Mouse (Mus musculus) myocyte (in vitro differentiated cells): ENCODE results near the gene Gm28230. TPM values are rescaled to one million over a fixed set of nuclear protein-coding genes. Genes with fewer than 3 reads are reported as not detected.

Experiments
- H3K27me3 ChIP-seq: one replicate; pipeline ENCODE4 v1.6.1; 2011; ENCODE audit not compliant: control insufficient read depth, insufficient read depth, insufficient read length
- H3K36me3 ChIP-seq: one replicate; pipeline ENCODE4 v1.6.1; 2011; ENCODE audit not compliant: control insufficient read depth, insufficient read depth
- H3K4me2 ChIP-seq: one replicate; pipeline ENCODE4 v1.6.1; 2011; ENCODE audit warnings: low read depth, control low read depth
- H3K4me3 ChIP-seq: one replicate; pipeline ENCODE4 v1.5.1; 2011; ENCODE audit warnings: mild to moderate bottlenecking, control low read depth, moderate library complexity
- H3K79me2 ChIP-seq: one replicate; pipeline ENCODE4 v1.6.1; 2011; ENCODE audit not compliant: control insufficient read depth, insufficient read depth
- H3ac ChIP-seq: one replicate; pipeline ENCODE4 v1.6.1; 2011; ENCODE audit not compliant: control insufficient read depth, insufficient read length
- CEBPB ChIP-seq: IDR thresholded peaks from 2 replicates; pipeline ENCODE4 v1.6.1; 2011; ENCODE audit warnings: mild to moderate bottlenecking, moderate library complexity; ENCODE audit not compliant: poor library complexity, insufficient read depth, severe bottlenecking
- E2F4 ChIP-seq: IDR thresholded peaks from one replicate; pipeline ENCODE4 v1.6.1; 2011; ENCODE audit warnings: mild to moderate bottlenecking, control low read depth, moderate library complexity; ENCODE audit not compliant: insufficient read depth
- MAX ChIP-seq: IDR thresholded peaks from one replicate; pipeline ENCODE4 v1.6.1; 2011; ENCODE audit warnings: low read depth, mild to moderate bottlenecking, control low read depth
- MYOD1 ChIP-seq, 3 experiments: IDR thresholded peaks; one replicate each; pipeline ENCODE4 v1.6.1; 2011; ENCODE audit warnings: control low read depth in 2 of 3, low read depth in 2 of 3, mild to moderate bottlenecking in 2 of 3, moderate library complexity in 1 of 3; ENCODE audit not compliant: insufficient read length in 2 of 3, control insufficient read depth in 1 of 3
- MYOG ChIP-seq, 3 experiments: IDR thresholded peaks; one replicate each; pipeline ENCODE4 v1.6.1; 2011; ENCODE audit warnings: control low read depth in 2 of 3, low read depth in 2 of 3, mild to moderate bottlenecking in 2 of 3; ENCODE audit not compliant: insufficient read length in 2 of 3, control insufficient read depth in 1 of 3, insufficient read depth in 1 of 3
- POLR2A ChIP-seq: IDR thresholded peaks from one replicate; pipeline ENCODE4 v1.6.1; 2011; ENCODE audit warnings: low read depth, mild to moderate bottlenecking, control low read depth, moderate library complexity; ENCODE audit not compliant: insufficient read length
- POLR2AphosphoS2 ChIP-seq: IDR thresholded peaks from one replicate; pipeline ENCODE4 v1.6.1; 2011; ENCODE audit warnings: low read depth, control low read depth; ENCODE audit not compliant: insufficient read length
- REST ChIP-seq: IDR thresholded peaks from one replicate; pipeline ENCODE4 v1.6.1; 2011; ENCODE audit warnings: mild to moderate bottlenecking, control low read depth, moderate library complexity; ENCODE audit not compliant: insufficient read depth, insufficient read length
- SRF ChIP-seq: IDR thresholded peaks from one replicate; pipeline ENCODE4 v1.6.1; 2011; ENCODE audit warnings: low read depth; ENCODE audit not compliant: control insufficient read depth, insufficient read length
- TCF12 ChIP-seq: IDR thresholded peaks from one replicate; pipeline ENCODE4 v1.6.1; 2011; ENCODE audit warnings: mild to moderate bottlenecking, control low read depth; ENCODE audit not compliant: poor library complexity, insufficient read depth, severe bottlenecking
- TCF3 ChIP-seq: IDR thresholded peaks from one replicate; pipeline ENCODE4 v1.6.1; 2011; ENCODE audit warnings: low read depth, control low read depth; ENCODE audit not compliant: insufficient read length
- USF1 ChIP-seq: IDR thresholded peaks from one replicate; pipeline ENCODE4 v1.6.1; 2011; ENCODE audit warnings: low read depth, mild to moderate bottlenecking, control low read depth, moderate library complexity
- polyA plus RNA-seq: library from polyadenylated mRNA; unstranded; fragments of >200 nt; fragmentation: generic; extraction: Trizol; gene quantifications from one replicate; pipeline ENCODE4 v1.2.1, GENCODE M21; 2012; ENCODE audit warnings: missing spikeins

Gene Gm28230
- polyA plus RNA-seq, 1 experiment = not detected

GRCm38 (mm10) chr2:74709465-74710419 is 16.8 kb upstream of the Gm28230 start:
- TF ChIP-seq E2F4 = no peak
- Histone ChIP-seq H3ac (no peak overlapping the region), H3K27me3 (peaks cover 53% of the 10 kb centered on the region), H3K4me2 (no peak overlapping the region), H3K79me2 (no peaks in the 10 kb centered on the region), H3K36me3 (no peaks in the 10 kb centered on the region), H3K4me3 (no peak overlapping the region)

DNA sequence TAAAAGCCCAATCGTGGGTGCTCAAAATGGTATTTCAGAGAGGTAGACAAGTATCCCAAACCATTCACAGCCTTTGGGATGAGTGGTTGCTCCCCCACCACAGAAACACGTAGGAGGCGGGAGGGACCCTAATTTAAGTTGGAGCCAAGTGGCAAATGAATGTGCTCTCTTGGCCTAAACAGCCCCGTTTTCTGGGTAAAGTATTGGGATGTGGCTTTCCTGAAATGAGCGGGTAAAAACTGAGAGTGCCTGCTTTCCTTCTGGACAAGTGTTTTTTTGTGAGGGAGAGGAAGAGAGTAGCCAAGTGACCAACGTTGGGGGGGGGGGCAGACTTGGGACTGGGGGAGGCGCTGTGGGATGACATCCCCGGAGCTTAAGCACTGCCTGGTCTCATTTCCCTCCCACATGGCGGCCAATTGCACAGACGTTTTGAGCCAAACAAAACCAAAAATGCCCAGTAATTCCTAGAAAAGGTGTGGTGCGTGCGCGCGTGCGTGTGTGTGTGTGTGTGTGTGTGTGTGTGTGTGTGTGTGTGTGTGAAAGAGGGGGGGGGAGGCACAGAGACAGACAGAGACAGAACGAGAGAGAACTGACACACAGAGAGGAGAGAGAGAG is 15.5 kb upstream of the Gm28230 start:
- Histone ChIP-seq H3ac (no peak overlapping the region), H3K79me2 (no peaks in the 10 kb centered on the region), H3K27me3 (peaks cover 45% of the 10 kb centered on the region), H3K36me3 (no peaks in the 10 kb centered on the region), H3K4me2 (no peak overlapping the region), H3K4me3 (no peak overlapping the region)
- TF ChIP-seq MAX = no peak
- no peak for TF ChIP-seq MYOG (IDR thresholded peaks at IDR 0.05; ENCODE audit: control insufficient read depth in 1 of 3, insufficient read depth in 1 of 3, insufficient read length in 2 of 3, low read depth in 2 of 3)
- no peak for TF ChIP-seq TCF3
- TF ChIP-seq USF1 = no peak
- no peak for TF ChIP-seq SRF
- TF ChIP-seq REST = no peak
- TF ChIP-seq POLR2A = no peak

GRCm38 (mm10) chr2:74711721-74712621 is 14.6 kb upstream of the Gm28230 start, which contains the start of the genes Hoxd3 and Hoxd4:
TSS of gene Hoxd3 (plus strand) at chr2:74711927.
TSS of gene Hoxd4 (plus strand) at chr2:74711929.
- Histone ChIP-seq H3K79me2 (no peaks in the 10 kb centered on the region), H3ac (no peak within 1 kb of the TSS), H3K4me2 (no peak within 1 kb of the TSS), H3K36me3 (no peaks in the 10 kb centered on the region), H3K4me3 (no peak within 1 kb of the TSS), H3K27me3 (peaks cover 45% of the 10 kb centered on the region)
- TF ChIP-seq REST (no peak), POLR2A (no peak), POLR2AphosphoS2 (no peak), E2F4 (no peak), TCF12 (no peak), TCF3 (no peak), CEBPB (no peak), USF1 (no peak), MYOD1 (IDR thresholded peaks at IDR 0.05; ENCODE audit: control insufficient read depth in 1 of 3, insufficient read length in 2 of 3, low read depth in 2 of 3) (no peak), MAX (no peak), SRF (no peak), MYOG (IDR thresholded peaks at IDR 0.05; ENCODE audit: control insufficient read depth in 1 of 3, insufficient read depth in 1 of 3, insufficient read length in 2 of 3, low read depth in 2 of 3) (no peak)

DNA sequence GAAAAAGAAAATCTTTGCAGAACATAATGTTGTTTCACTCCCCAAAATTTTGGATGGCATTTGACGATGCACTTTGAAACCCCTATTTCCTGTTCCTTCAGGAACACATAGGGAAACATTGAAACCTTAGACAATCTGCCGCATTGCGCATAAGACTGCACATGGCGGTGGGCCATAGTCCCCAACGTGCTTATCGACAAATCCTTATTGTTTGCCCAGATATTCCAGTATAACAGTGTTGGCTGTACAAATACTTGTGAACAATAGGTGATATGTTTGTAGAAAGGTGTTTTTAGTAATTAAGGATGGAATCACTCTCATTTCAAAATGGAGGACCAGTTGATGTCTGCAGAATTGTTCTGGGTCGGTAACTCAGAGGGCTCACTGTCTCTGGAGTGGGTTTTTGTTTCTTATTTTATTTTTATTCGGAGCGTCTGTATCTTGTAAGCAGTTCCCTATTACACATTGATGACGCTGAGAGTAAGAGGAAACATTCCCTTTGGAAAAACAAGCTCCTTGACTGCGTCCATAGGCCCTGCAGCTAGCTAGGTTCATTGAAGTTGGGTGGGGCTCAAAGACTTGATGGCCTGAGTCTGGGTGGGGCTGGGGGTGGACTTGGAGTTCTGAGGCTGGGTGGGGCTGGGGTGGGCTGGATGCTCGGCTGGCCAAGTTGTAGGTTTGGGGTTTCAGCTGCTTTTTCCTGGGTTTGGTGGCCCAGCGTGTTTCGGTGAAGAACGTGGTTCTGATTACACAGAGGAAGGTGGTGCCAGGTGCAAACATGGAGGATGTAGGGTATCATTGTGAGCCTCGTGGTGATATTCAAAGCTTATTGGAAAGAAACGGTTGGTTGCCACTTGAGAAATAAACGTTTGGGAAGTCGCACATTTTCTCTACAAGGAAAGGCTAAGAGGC is 13.0 kb upstream of the Gm28230 start:
- Histone ChIP-seq H3K79me2 (no peaks in the 10 kb centered on the region), H3K36me3 (no peaks in the 10 kb centered on the region), H3K4me2 (no peak overlapping the region), H3ac (no peak overlapping the region), H3K27me3 (peaks cover 39% of the 10 kb centered on the region), H3K4me3 (no peak overlapping the region)
- TF ChIP-seq CEBPB (no peak), POLR2AphosphoS2 (no peak), MYOD1 (IDR thresholded peaks at IDR 0.05; ENCODE audit: control insufficient read depth in 1 of 3, insufficient read length in 2 of 3, low read depth in 2 of 3) (no peak), TCF3 (no peak), SRF (no peak), REST (no peak), MAX (no peak), TCF12 (no peak), POLR2A (no peak), E2F4 (no peak), MYOG (IDR thresholded peaks at IDR 0.05; ENCODE audit: control insufficient read depth in 1 of 3, insufficient read depth in 1 of 3, insufficient read length in 2 of 3, low read depth in 2 of 3) (no peak)
